Mouse (Mus musculus) intestine, embryonic 16.5 days (tissue): ENCODE results near the gene Camk1d. TPM values are rescaled to one million over a fixed set of nuclear protein-coding genes. Genes with fewer than 3 reads are reported as not detected.

Experiments used
- ATAC-seq: fragments of 200-750 bp; cut with Nextera tagmentation; 2 replicates; pipeline ENCODE4 v1.8.0; 2017; ENCODE audit warnings: moderate TSS enrichment, moderate library complexity
- H3K27ac ChIP-seq: fragments of 300-500 bp; sonication (generic); 2 replicates; pipeline ENCODE4 v1.5.1; 2014; ENCODE audit warnings: mild to moderate bottlenecking, low read length
- H3K27me3 ChIP-seq: fragments of 300-500 bp; sonication (generic); replicated peaks from 2 replicates; pipeline ENCODE4 v1.6.1; 2014; ENCODE audit warnings: low read length, control low read depth, mixed read lengths; ENCODE audit not compliant: control insufficient read depth, insufficient read depth
- H3K36me3 ChIP-seq: fragments of 300-500 bp; sonication (generic); 2 replicates; pipeline ENCODE4 v1.6.1; 2014; ENCODE audit warnings: low read length, control low read depth; ENCODE audit not compliant: control insufficient read depth, insufficient read depth
- H3K4me1 ChIP-seq: fragments of 300-500 bp; sonication (generic); 2 replicates; pipeline ENCODE4 v1.6.1; 2014; ENCODE audit warnings: low read length, control low read depth, mixed read lengths; ENCODE audit not compliant: control insufficient read depth, insufficient read depth
- H3K4me2 ChIP-seq: fragments of 300-500 bp; sonication (generic); 2 replicates; pipeline ENCODE4 v1.6.1; 2014; ENCODE audit warnings: low read depth, low read length, control low read depth
- H3K4me3 ChIP-seq: fragments of 300-500 bp; sonication (generic); 2 replicates; pipeline ENCODE4 v1.5.1; 2014; ENCODE audit warnings: mild to moderate bottlenecking, low read length
- H3K9ac ChIP-seq: fragments of 300-500 bp; sonication (generic); 2 replicates; pipeline ENCODE4 v1.6.1; 2014; ENCODE audit warnings: low read depth, low read length
- H3K9me3 ChIP-seq: fragments of 300-500 bp; sonication (generic); 2 replicates; pipeline ENCODE4 v1.6.1; 2016; ENCODE audit warnings: low read length, control low read depth; ENCODE audit not compliant: control insufficient read depth
- WGBS: fragments of 180-500 bp; shearing (Covaris S2); extraction: QIAGEN DNeasy Blood & Tissue Kit; methylation state at CpG from one replicate; pipeline ENCODE4 v1.1.7; 2014; 5-methylcytosine and 5-hydroxymethylcytosine counted together
- polyA plus RNA-seq: library from polyadenylated mRNA; unstranded; fragments of >200 nt; fragmentation: Nextera tagmentation; extraction: Ambion mirVana; gene quantifications from 2 replicates; pipeline ENCODE4 v1.2.1, GENCODE M21; 2015

Gene Camk1d
- polyA plus RNA-seq, 1 experiment from 2014 or later, result 23.1 TPM

GRCm38 (mm10) chr2:5514095-5514494, 200.2 kb downstream of the Camk1d start:
- no peak for ATAC-seq
- no peaks in the 10 kb centered on the region for H3K9me3 ChIP-seq

GRCm38 (mm10) chr2:5513621-5514020, 200.7 kb downstream of the Camk1d start:
- no peaks in the 10 kb centered on the region for H3K9me3 ChIP-seq
- WGBS, result 95% methylated on average over 2 of the region's 2 CpGs
- H3K9ac ChIP-seq, result no peak overlapping the region
- H3K4me2 ChIP-seq, result no peak overlapping the region
- H3K27me3 ChIP-seq, result no peaks in the 10 kb centered on the region
- H3K4me1 ChIP-seq, result no peaks in the 10 kb centered on the region
- H3K4me3 ChIP-seq, result no peak overlapping the region
- H3K36me3 ChIP-seq, result no peaks in the 10 kb centered on the region
- H3K27ac ChIP-seq, result no peak overlapping the region
- no peak for ATAC-seq

More at GRCm38 (mm10) chr2:5514095-5514494, 200.2 kb downstream of the Camk1d start:
- Histone ChIP-seq H3K9ac (no peak overlapping the region), H3K4me2 (no peak overlapping the region), H3K36me3 (no peaks in the 10 kb centered on the region), H3K4me1 (0 out of 2 replicates have a peak, but pooled peaks cover under 1% of the 10 kb centered on the region), H3K27ac (no peak overlapping the region), H3K27me3 (no peaks in the 10 kb centered on the region), H3K4me3 (no peak overlapping the region)
- 93% methylated on average over 5 of the region's 5 CpGs for WGBS

GRCm38 (mm10) chr2:5510042-5510441, 204.3 kb downstream of the Camk1d start:
- peaks cover 3% of the 10 kb centered on the region; the same call in 1 of the 2 replicates for H3K9me3 ChIP-seq
- no peak for ATAC-seq
- H3K27me3 ChIP-seq, result no peaks in the 10 kb centered on the region
- no peak overlapping the region for H3K9ac ChIP-seq
- no peaks in the 10 kb centered on the region for H3K4me1 ChIP-seq
- peaks cover 5% of the 10 kb centered on the region; the same call in 1 of the 2 replicates for H3K36me3 ChIP-seq
- 90% methylated on average over 6 of the region's 6 CpGs for WGBS
- no peak overlapping the region for H3K27ac ChIP-seq
- H3K4me2 ChIP-seq, result no peak overlapping the region
- H3K4me3 ChIP-seq, result no peak overlapping the region

GRCm38 (mm10) chr2:5499620-5500019, 214.7 kb downstream of the Camk1d start:
- no peak overlapping the region for H3K4me2 ChIP-seq
- H3K4me3 ChIP-seq, result no peak overlapping the region
- H3K9ac ChIP-seq, result no peak overlapping the region
- 78% methylated on average over 4 of the region's 4 CpGs for WGBS
- no peaks in the 10 kb centered on the region for H3K9me3 ChIP-seq
- ATAC-seq, result no peak
- no peaks in the 10 kb centered on the region for H3K27me3 ChIP-seq
- no peaks in the 10 kb centered on the region for H3K36me3 ChIP-seq
- no peak overlapping the region for H3K27ac ChIP-seq
- H3K4me1 ChIP-seq, result no peaks in the 10 kb centered on the region

- Histone ChIP-seq H3K9ac (no peak overlapping the region), H3K4me3 (no peak overlapping the region), H3K27me3 (no peaks in the 10 kb centered on the region), H3K4me1 (no peaks in the 10 kb centered on the region), H3K4me2 (no peak overlapping the region), H3K36me3 (no peaks in the 10 kb centered on the region), H3K27ac (no peak overlapping the region), H3K9me3 (no peaks in the 10 kb centered on the region)
- ATAC-seq, result no peak
- 72% methylated on average over 5 of the region's 5 CpGs for WGBS
Measured at GRCm38 (mm10) chr2:5489916-5490315, 224.4 kb downstream of the Camk1d start.

- no peak for ATAC-seq
- H3K9me3 ChIP-seq, result no peaks in the 10 kb centered on the region
- H3K4me3 ChIP-seq, result no peak overlapping the region
- H3K36me3 ChIP-seq, result no peaks in the 10 kb centered on the region
- no peak overlapping the region for H3K9ac ChIP-seq
- WGBS, result 88% methylated on average over 3 of the region's 3 CpGs
- no peaks in the 10 kb centered on the region for H3K27me3 ChIP-seq
- H3K4me2 ChIP-seq, result no peak overlapping the region
- no peak overlapping the region for H3K27ac ChIP-seq
- H3K4me1 ChIP-seq, result no peaks in the 10 kb centered on the region
Measured at GRCm38 (mm10) chr2:5487344-5487743, 227.0 kb downstream of the Camk1d start.

- Histone ChIP-seq H3K36me3 (no peaks in the 10 kb centered on the region), H3K27me3 (no peaks in the 10 kb centered on the region), H3K9ac (no peak overlapping the region), H3K4me2 (no peak overlapping the region), H3K9me3 (no peaks in the 10 kb centered on the region), H3K4me1 (no peaks in the 10 kb centered on the region), H3K4me3 (no peak overlapping the region), H3K27ac (no peak overlapping the region)
- 83% methylated on average over 7 of the region's 7 CpGs for WGBS
- ATAC-seq, result no peak
Measured at GRCm38 (mm10) chr2:5486663-5487062, 227.7 kb downstream of the Camk1d start.

GRCm38 (mm10) chr2:5485786-5486185, 228.5 kb downstream of the Camk1d start:
- Histone ChIP-seq H3K4me1 (peaks cover 2% of the 10 kb centered on the region; the same call in 1 of the 2 replicates), H3K9me3 (no peaks in the 10 kb centered on the region), H3K4me2 (no peak overlapping the region), H3K36me3 (no peaks in the 10 kb centered on the region), H3K9ac (no peak overlapping the region), H3K27ac (no peak overlapping the region), H3K4me3 (no peak overlapping the region), H3K27me3 (no peaks in the 10 kb centered on the region)
- ATAC-seq, result no peak
- 96% methylated on average over 6 of the region's 6 CpGs for WGBS

- Histone ChIP-seq H3K36me3 (no peaks in the 10 kb centered on the region), H3K4me2 (no peak overlapping the region), H3K9me3 (no peaks in the 10 kb centered on the region), H3K9ac (no peak overlapping the region), H3K4me3 (no peak overlapping the region), H3K27me3 (no peaks in the 10 kb centered on the region), H3K4me1 (peaks cover 2% of the 10 kb centered on the region; the same call in 1 of the 2 replicates), H3K27ac (no peak overlapping the region)
- ATAC-seq, result no peak
- WGBS, result 88% methylated on average over 3 of the region's 3 CpGs
Measured at GRCm38 (mm10) chr2:5479886-5480285, 234.4 kb downstream of the Camk1d start.

GRCm38 (mm10) chr2:5478709-5479108, 235.6 kb downstream of the Camk1d start:
- Histone ChIP-seq H3K9me3 (no peaks in the 10 kb centered on the region), H3K4me3 (no peak overlapping the region), H3K27ac (no peak overlapping the region), H3K36me3 (no peaks in the 10 kb centered on the region), H3K4me2 (no peak overlapping the region), H3K27me3 (no peaks in the 10 kb centered on the region), H3K4me1 (peaks cover 2% of the 10 kb centered on the region; the same call in 1 of the 2 replicates), H3K9ac (no peak overlapping the region)
- peak; percentile 74 for ATAC-seq
- WGBS, result 73% methylated on average over 5 of the region's 5 CpGs
